Mouse (Mus musculus) testis, postnatal 10 days (tissue): Measurements from ENCODE around the gene Gm21366.
"Not testable (repeated sequence)": the region's sequence is repeated elsewhere in the genome, so short reads cannot be mapped to it uniquely, and the experiment has no call there.

Source experiments
- DNase-seq: peaks from one replicate; pipeline ENCODE4 v3.0.0; 2021; ENCODE audit warnings: low spot score

Gene Gm21366

GRCm38 (mm10) chrY:22861156-22861555 is at the start of gene Gm21366:
Gene Gm21366, minus strand, starts transcription at chrY:22861256.
- DNase-seq = not testable (repeated sequence)
